Mouse (Mus musculus) midbrain, embryonic 15.5 days (tissue): ENCODE results near the gene Igfals. TPM values are rescaled to one million over a fixed set of nuclear protein-coding genes. Genes with fewer than 3 reads are reported as not detected.

Source experiments
- ATAC-seq: fragments of 200-750 bp; cut with Nextera tagmentation; replicated peaks from 2 replicates; pipeline ENCODE4 v1.8.0; 2017; ENCODE audit warnings: moderate TSS enrichment
- H3K27ac ChIP-seq: fragments of 300-500 bp; sonication (generic); 2 replicates; pipeline ENCODE4 v1.5.1; 2015; ENCODE audit warnings: mild to moderate bottlenecking, inconsistent platforms
- H3K27me3 ChIP-seq: fragments of 300-500 bp; sonication (generic); replicated peaks from 2 replicates; pipeline ENCODE4 v1.6.1; 2015; ENCODE audit warnings: inconsistent platforms
- H3K36me3 ChIP-seq: fragments of 300-500 bp; sonication (generic); replicated peaks from 2 replicates; pipeline ENCODE4 v1.6.1; 2015; ENCODE audit warnings: inconsistent platforms
- H3K4me1 ChIP-seq: fragments of 300-500 bp; sonication (generic); 2 replicates; pipeline ENCODE4 v1.6.1; 2015; ENCODE audit warnings: inconsistent platforms
- H3K4me2 ChIP-seq: fragments of 300-500 bp; sonication (generic); 2 replicates; pipeline ENCODE4 v1.6.1; 2015; ENCODE audit warnings: inconsistent platforms, mild to moderate bottlenecking, moderate library complexity
- H3K4me3 ChIP-seq: fragments of 300-500 bp; sonication (generic); 2 replicates; pipeline ENCODE4 v1.5.1; 2015; ENCODE audit warnings: mild to moderate bottlenecking, inconsistent platforms
- H3K9ac ChIP-seq: fragments of 300-500 bp; sonication (generic); 2 replicates; pipeline ENCODE4 v1.6.1; 2015; ENCODE audit warnings: mild to moderate bottlenecking, inconsistent platforms
- H3K9me3 ChIP-seq: fragments of 300-500 bp; sonication (generic); 2 replicates; pipeline ENCODE4 v1.6.1; 2016; ENCODE audit warnings: inconsistent platforms
- WGBS: fragments of 180-500 bp; shearing (Covaris S2); methylation state at CpG from one replicate; pipeline ENCODE4 v1.1.7; 2015; ENCODE audit warnings: mixed read lengths; 5-methylcytosine and 5-hydroxymethylcytosine counted together
- polyA plus RNA-seq: library from polyadenylated mRNA; unstranded; fragments of >200 nt; fragmentation: Nextera tagmentation; extraction: Ambion mirVana; gene quantifications from 2 replicates; pipeline ENCODE4 v1.2.1, GENCODE M21; 2015

Igfals gene
- polyA plus RNA-seq, 1 experiment from 2014 or later: 0.10 TPM

DNA sequence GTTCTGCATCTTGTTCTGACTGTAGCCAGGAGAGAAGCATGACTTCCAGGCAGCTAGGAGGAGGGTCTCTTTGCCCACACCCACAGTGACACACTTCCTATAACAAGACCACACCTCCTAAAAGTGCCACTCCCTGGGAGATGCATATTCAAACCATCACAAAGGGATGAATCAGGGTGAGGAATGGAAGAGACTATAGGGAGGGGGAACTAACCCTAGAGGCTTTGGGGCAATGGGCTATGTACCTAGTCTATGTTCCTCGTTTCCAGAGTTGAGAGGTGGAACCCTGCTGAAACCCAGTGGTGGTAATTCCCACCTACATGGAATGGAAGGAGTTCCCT, 8.6 kb downstream of the Igfals start:
- Histone ChIP-seq H3K4me2 (no peak overlapping the region), H3K4me3 (no peak overlapping the region), H3K4me1 (no peaks in the 10 kb centered on the region), H3K9ac (no peak overlapping the region), H3K9me3 (no peaks in the 10 kb centered on the region), H3K36me3 (no peaks in the 10 kb centered on the region), H3K27ac (no peak overlapping the region), H3K27me3 (no peaks in the 10 kb centered on the region)
- WGBS: 40% methylated on average over 1 of the region's 1 CpGs
- no peak for ATAC-seq

GRCm38 (mm10) chr17:24874989-24875388, 9.2 kb downstream of the Igfals start:
- WGBS: 82% methylated on average over 8 of the region's 8 CpGs
- H3K9me3 ChIP-seq: no peaks in the 10 kb centered on the region
- ATAC-seq: no peak
- no peaks in the 10 kb centered on the region for H3K36me3 ChIP-seq
- no peak overlapping the region for H3K4me2 ChIP-seq
- H3K4me3 ChIP-seq: no peak overlapping the region
- no peaks in the 10 kb centered on the region for H3K27me3 ChIP-seq
- no peak overlapping the region for H3K9ac ChIP-seq
- no peaks in the 10 kb centered on the region for H3K4me1 ChIP-seq
- no peak overlapping the region for H3K27ac ChIP-seq

GRCm38 (mm10) chr17:24877336-24878116, 11.7 kb downstream of the Igfals start:
- 67% methylated on average over 10 of the region's 10 CpGs for WGBS
- Histone ChIP-seq H3K27ac (no peak overlapping the region), H3K4me2 (no peak overlapping the region), H3K27me3 (no peaks in the 10 kb centered on the region), H3K4me1 (no peaks in the 10 kb centered on the region), H3K9me3 (no peaks in the 10 kb centered on the region), H3K9ac (0 out of 2 replicates have a peak overlapping the region, but pooled peaks have one; percentile 6), H3K36me3 (no peaks in the 10 kb centered on the region; the same call in 1 of the 2 replicates), H3K4me3 (no peak overlapping the region)
- ATAC-seq: no peak

GRCm38 (mm10) chr17:24878117-24878397, 12.3 kb downstream of the Igfals start:
- ATAC-seq: no peak
- Histone ChIP-seq H3K4me3 (no peak overlapping the region), H3K4me2 (no peak overlapping the region), H3K9ac (no peak overlapping the region), H3K36me3 (peaks cover under 1% of the 10 kb centered on the region; the same call in 1 of the 2 replicates), H3K27ac (no peak overlapping the region), H3K9me3 (no peaks in the 10 kb centered on the region), H3K27me3 (no peaks in the 10 kb centered on the region), H3K4me1 (no peaks in the 10 kb centered on the region)
- 47% methylated on average over 5 of the region's 5 CpGs for WGBS

- no peak overlapping the region for H3K9ac ChIP-seq
- no peak overlapping the region for H3K27ac ChIP-seq
- no peaks in the 10 kb centered on the region for H3K4me1 ChIP-seq
- H3K27me3 ChIP-seq: no peaks in the 10 kb centered on the region
- H3K4me2 ChIP-seq: no peak overlapping the region
- peaks cover 5% of the 10 kb centered on the region; the same call in 1 of the 2 replicates for H3K36me3 ChIP-seq
- no peak overlapping the region for H3K4me3 ChIP-seq
- WGBS: 69% methylated on average over 8 of the region's 8 CpGs
- no peaks in the 10 kb centered on the region for H3K9me3 ChIP-seq
- no peak for ATAC-seq
These were observed 12.7 kb downstream of the Igfals start for GRCm38 (mm10) chr17:24878531-24878930.

DNA sequence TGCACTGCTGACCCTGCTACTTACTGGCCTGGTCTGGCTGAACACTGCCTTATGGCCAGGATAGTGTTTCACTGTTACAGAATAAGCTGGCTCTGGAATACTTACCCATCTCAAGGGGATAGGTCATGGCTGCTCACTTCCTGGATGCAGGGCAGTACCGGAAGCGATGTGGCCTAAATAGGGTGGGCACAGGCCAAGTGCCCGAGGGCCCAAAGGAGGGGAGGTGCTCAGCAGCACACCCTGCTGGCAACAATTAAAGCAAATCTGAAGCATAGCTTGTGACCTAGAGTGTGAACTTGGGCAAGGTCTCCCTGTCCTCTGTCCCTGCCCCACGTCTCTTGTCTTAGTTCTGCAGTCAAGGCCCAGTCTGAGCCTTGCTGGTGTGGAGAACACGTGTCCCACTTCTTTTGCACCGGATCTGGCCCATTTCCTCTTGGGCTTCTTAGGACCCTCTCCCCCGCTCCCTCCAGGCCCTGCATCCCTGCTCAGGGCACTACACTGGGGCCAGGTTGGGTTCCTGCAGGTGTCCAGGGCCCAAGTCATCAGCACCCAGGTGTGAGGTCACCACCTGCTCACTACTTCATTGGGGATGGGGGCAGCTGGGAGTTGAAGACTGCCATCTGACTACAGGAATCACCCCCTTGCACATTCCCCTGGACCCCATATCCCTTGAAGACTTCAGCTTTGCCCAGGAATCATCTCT, 16.1 kb downstream of the Igfals start:
- 49% methylated on average over 7 of the region's 7 CpGs for WGBS
- Histone ChIP-seq H3K9me3 (no peaks in the 10 kb centered on the region), H3K36me3 (peaks cover 10% of the 10 kb centered on the region; the same call in 1 of the 2 replicates), H3K9ac (no peak overlapping the region), H3K4me3 (no peak overlapping the region), H3K27me3 (no peaks in the 10 kb centered on the region), H3K27ac (no peak overlapping the region), H3K4me2 (no peak overlapping the region), H3K4me1 (peaks cover 12% of the 10 kb centered on the region)
- no peak for ATAC-seq

- Histone ChIP-seq H3K27ac (no peak overlapping the region), H3K9me3 (no peaks in the 10 kb centered on the region)
These were observed 18.6 kb downstream of the Igfals start for GRCm38 (mm10) chr17:24884391-24884790.

GRCm38 (mm10) chr17:24885356-24886133, 19.7 kb downstream of the Igfals start:
- no peaks in the 10 kb centered on the region for H3K9me3 ChIP-seq
- peak overlapping the region; percentile 81 for H3K4me3 ChIP-seq
- peak overlapping the region; percentile 91 for H3K4me2 ChIP-seq
- H3K9ac ChIP-seq: peak overlapping the region; percentile 57
- H3K27me3 ChIP-seq: no peaks in the 10 kb centered on the region
- peak overlapping the region; percentile 31; the same call in 1 of the 2 replicates for H3K27ac ChIP-seq
- peaks cover 14% of the 10 kb centered on the region for H3K36me3 ChIP-seq
- 22% methylated on average over 22 of the region's 22 CpGs for WGBS
- ATAC-seq: no peak
- H3K4me1 ChIP-seq: peaks cover 31% of the 10 kb centered on the region

More at GRCm38 (mm10) chr17:24884391-24884790, 18.6 kb downstream of the Igfals start:
- no peak overlapping the region for H3K4me2 ChIP-seq
- H3K9ac ChIP-seq: no peak overlapping the region
- WGBS: 83% methylated on average over 6 of the region's 6 CpGs
- H3K27me3 ChIP-seq: no peaks in the 10 kb centered on the region
- H3K4me3 ChIP-seq: no peak overlapping the region
- ATAC-seq: no peak
- H3K4me1 ChIP-seq: peaks cover 31% of the 10 kb centered on the region
- H3K36me3 ChIP-seq: peaks cover 10% of the 10 kb centered on the region; the same call in 1 of the 2 replicates

- H3K27me3 ChIP-seq: no peaks in the 10 kb centered on the region
- peaks cover 21% of the 10 kb centered on the region for H3K36me3 ChIP-seq
- H3K9me3 ChIP-seq: no peaks in the 10 kb centered on the region
- H3K4me1 ChIP-seq: peaks cover 31% of the 10 kb centered on the region
- peak within 1 kb of the TSS; percentile 71 for H3K9ac ChIP-seq
- peak within 1 kb of the TSS; percentile 82 for H3K27ac ChIP-seq
- peak within 1 kb of the TSS; percentile 91 for H3K4me2 ChIP-seq
- H3K4me3 ChIP-seq: peak within 1 kb of the TSS; percentile 81
- peak; percentile 97 for ATAC-seq
- under 1% methylated on average over 69 of the region's 69 CpGs for WGBS
These were observed 20.5 kb downstream of the Igfals start, which contains the start of the genes Nubp2 and Spsb3 for GRCm38 (mm10) chr17:24886134-24886931. Gene Nubp2 (minus strand): TSS chr17:24886349. Gene Spsb3 (plus strand): TSS chr17:24886643.

DNA sequence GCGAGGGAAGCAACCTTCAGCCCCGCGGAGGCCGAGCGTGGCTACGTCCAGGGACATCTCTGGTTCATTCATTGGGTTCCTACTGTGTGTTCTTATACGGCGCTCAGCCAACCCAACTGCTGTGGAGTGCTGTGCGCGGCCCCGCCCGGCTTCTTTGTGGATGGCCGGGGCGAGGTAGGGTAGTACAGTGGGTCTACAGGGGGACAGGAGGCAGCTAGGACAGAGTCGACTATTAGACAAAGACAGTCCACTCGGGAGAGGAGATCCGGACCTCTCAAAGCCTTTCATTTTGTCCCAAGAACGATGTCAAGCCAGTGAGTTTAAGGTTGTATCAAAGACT, 21.1 kb downstream of the Igfals start:
- WGBS: 1% methylated on average over 18 of the region's 18 CpGs
- peak overlapping the region; percentile 82 for H3K27ac ChIP-seq
- peaks cover 24% of the 10 kb centered on the region for H3K36me3 ChIP-seq
- H3K9ac ChIP-seq: peak overlapping the region; percentile 71
- H3K9me3 ChIP-seq: no peaks in the 10 kb centered on the region
- H3K4me3 ChIP-seq: peak overlapping the region; percentile 81
- peak; percentile 53 for ATAC-seq
- H3K27me3 ChIP-seq: no peaks in the 10 kb centered on the region
- H3K4me2 ChIP-seq: peak overlapping the region; percentile 90
- peaks cover 31% of the 10 kb centered on the region for H3K4me1 ChIP-seq

DNA sequence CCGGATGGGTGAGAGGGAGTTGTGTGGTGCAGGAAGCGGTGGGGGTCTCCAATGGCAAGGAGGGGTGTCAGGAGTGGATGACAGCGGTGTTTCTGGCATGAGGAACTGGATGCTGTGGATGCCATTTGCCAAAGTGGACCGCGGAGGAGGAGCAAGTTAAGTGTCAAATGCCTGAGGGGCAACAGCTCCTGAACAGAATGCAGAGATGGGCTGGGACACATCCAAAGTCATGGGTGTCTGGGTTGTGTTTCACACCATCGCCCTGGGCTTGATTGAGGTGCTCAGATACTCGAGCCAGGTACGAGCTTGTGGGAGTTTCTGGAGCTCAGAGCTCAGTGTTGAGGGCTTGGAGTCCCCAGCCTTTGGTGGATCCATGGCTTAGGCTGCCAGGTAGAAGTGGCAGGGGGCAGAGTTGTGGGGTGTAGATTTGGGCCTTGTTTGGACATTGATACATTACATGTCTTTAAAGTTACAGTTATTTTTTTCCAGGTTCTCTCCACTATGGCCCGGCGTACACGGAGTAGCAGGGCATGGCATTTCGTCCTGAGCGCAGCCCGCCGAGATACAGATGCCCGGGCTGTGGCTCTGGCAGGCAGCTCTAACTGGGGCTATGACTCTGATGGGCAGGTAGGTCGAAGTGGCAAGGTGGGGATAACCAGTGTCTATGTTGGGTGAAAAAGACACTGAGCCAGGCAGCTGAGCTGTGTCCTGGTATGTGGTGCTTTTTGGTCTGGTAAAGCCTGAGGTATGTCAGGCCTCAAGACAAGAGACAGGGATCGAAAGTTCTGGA, 21.7 kb downstream of the Igfals start:
- Histone ChIP-seq H3K9me3 (no peaks in the 10 kb centered on the region), H3K4me3 (peak overlapping the region; percentile 81), H3K36me3 (peaks cover 24% of the 10 kb centered on the region), H3K4me1 (peaks cover 31% of the 10 kb centered on the region), H3K4me2 (peak overlapping the region; percentile 90), H3K27me3 (no peaks in the 10 kb centered on the region), H3K9ac (peak overlapping the region; percentile 71), H3K27ac (peak overlapping the region; percentile 82)
- ATAC-seq: no peak
- 68% methylated on average over 18 of the region's 18 CpGs for WGBS
